Mouse (Mus musculus) heart, adult 2 months (tissue): ENCODE measurements at regions not wholly inside any gene's neighbourhood (a gene's known extent, or its start where the extent isn't known, plus 50 kb on each side); places are given as distances from the start of the nearest gene placed in this dataset.

Source experiments
- CTCF ChIP-seq: fragments of 200-600 bp; IDR thresholded peaks from 2 replicates; pipeline ENCODE4 v1.8.1; 2022; ENCODE audit warnings: antibody characterized with exemption, mild to moderate bottlenecking, moderate library complexity
- POLR2A ChIP-seq: fragments of 200-500 bp; IDR thresholded peaks from 2 replicates; pipeline ENCODE4 v1.6.1; 2011; ENCODE audit warnings: mild to moderate bottlenecking, low read depth, low read length, control low read depth; ENCODE audit not compliant: insufficient read depth

DNA sequence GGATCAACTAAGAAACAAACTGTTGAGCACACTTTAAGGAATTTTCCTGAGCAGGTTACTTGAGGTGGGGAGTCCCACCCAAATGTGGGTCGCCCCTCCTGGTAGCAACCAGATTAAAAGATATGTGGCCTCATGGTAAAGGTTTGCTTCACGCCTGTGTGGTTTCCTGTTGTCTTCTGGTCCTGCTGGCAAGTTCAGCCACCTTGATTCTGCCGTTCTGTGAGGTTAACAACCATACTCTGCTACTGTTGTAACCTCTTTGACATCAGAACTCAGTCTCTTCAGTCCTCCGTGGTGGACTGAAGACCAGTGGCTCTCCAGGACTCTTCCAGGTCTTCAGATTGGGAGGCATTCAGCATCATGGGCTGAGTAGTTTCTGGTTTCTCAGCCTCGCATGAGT is 127.1 kb upstream of the Sp4 start:
- TF ChIP-seq CTCF: no peak
- TF ChIP-seq POLR2A: no peak
